Mouse (Mus musculus): ENCODE measurements around the gene Exoc3l2.
"Not testable (repeated sequence)": the region's sequence is repeated elsewhere in the genome, so short reads cannot be mapped to it uniquely, and the experiment has no call there.

The Exoc3l2 gene

DNA sequence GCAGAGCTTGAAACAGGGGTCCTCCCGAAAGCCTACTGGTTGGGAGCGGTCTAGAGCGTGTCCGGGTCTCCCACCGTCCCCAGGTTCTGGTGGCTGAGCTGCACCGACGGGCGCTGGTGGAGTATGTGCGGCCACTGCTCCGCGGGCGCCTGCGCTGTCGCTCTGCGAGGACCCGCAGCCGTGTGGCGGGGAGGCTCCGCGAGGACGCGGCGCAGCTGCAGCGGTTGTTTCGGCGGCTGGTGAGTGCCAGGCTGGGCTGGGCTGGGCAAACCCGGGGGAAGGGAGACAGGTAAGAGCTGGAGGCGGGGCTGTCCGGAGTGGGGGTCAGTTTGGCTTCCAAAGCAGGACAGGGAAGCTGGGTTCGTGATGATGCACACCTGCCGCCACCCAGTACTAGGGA lies 26.4 kb downstream of the Exoc3l2 start:
- DNase-seq (ENCODE audit: low read depth, low spot score): no peak

- no peak for DNase-seq (ENCODE audit: low read depth, low spot score)
Observed at GRCm38 (mm10) chr7:19491731-19492130, 28.6 kb downstream of the Exoc3l2 start.

GRCm38 (mm10) chr7:19494751-19495474 lies 31.8 kb downstream of the Exoc3l2 start:
- DNase-seq (ENCODE audit: low read depth, low spot score): no peak

GRCm38 (mm10) chr7:19495521-19496213 lies 32.5 kb downstream of the Exoc3l2 start:
- no peak for DNase-seq (ENCODE audit: low read depth, low spot score)

DNA sequence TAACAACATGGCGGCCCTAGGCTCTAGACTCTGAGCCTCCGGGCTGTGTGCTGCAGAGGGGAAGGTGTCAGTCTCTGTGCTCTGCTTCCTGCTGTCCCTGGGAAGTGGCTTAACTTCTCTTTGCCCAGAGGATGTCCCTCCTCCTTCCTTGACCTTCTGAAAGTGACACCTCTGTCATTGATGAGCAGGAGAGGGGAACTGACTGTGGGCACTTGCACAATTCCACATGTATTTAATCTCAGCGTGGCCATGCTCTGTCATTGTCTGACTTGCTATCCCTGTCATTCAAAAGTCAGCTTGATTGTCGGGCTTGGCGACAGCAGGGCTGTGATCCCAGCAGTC lies 33.1 kb downstream of the Exoc3l2 start:
- no peak for DNase-seq (ENCODE audit: low read depth, low spot score)

GRCm38 (mm10) chr7:19498326-19498725 lies 35.2 kb downstream of the Exoc3l2 start:
- no peak for DNase-seq (ENCODE audit: low read depth, low spot score)

- no peak for DNase-seq (ENCODE audit: low read depth, low spot score)
Observed at GRCm38 (mm10) chr7:19500420-19501363, 37.6 kb downstream of the Exoc3l2 start.

- peak; percentile 69 for DNase-seq (ENCODE audit: low read depth, low spot score)
Observed at GRCm38 (mm10) chr7:19501658-19502057, 38.5 kb downstream of the Exoc3l2 start.

DNA sequence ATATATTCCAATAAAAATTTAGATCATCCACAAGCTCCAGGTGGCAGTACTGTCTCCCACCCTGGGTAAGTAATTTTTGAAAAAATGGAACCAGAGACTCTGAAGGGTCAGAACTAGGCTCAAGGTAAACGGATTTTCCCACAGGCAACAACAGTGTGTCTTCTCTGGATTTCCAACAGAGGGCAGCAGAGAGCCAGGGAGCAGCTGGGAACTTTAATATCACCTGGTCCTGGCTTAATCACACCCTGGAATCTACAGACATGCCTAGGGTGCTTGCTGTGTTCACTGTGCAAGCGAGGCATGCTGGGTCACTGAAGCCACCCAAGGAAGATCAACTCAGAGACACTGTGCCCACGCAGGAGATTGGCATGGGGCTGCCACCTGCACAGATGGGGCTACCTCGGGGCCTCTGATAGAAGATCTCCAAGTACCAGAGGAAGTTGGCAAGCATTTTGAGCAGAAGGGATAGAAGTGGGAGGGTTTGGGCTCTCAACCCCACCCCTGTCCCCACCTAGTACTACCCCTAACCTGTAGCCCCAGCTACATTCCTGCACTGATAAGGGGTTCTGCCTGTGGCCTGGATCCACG lies 40.4 kb downstream of the Exoc3l2 start:
- DNase-seq (ENCODE audit: low read depth, low spot score): peak; percentile 79

- DNase-seq (ENCODE audit: low read depth, low spot score): peak; percentile 33
Observed at GRCm38 (mm10) chr7:19506326-19506725, 43.2 kb downstream of the Exoc3l2 start.

- no peak for DNase-seq (ENCODE audit: low read depth, low spot score)
Observed at GRCm38 (mm10) chr7:19506969-19507611, 44.0 kb downstream of the Exoc3l2 start.

- DNase-seq (ENCODE audit: low read depth, low spot score): no peak
Observed at GRCm38 (mm10) chr7:19507612-19507981, 44.5 kb downstream of the Exoc3l2 start.

GRCm38 (mm10) chr7:19508150-19508923 lies 45.2 kb downstream of the Exoc3l2 start, which contains the start of the genes Bloc1s3 and Trappc6a:
Bloc1s3 (minus strand) TSS chr7:19508367.
Trappc6a (plus strand) TSS chr7:19508395.
- DNase-seq (ENCODE audit: low read depth, low spot score): peak; percentile 90

- DNase-seq (ENCODE audit: low read depth, low spot score): no peak
Observed at GRCm38 (mm10) chr7:19508924-19509568, 45.9 kb downstream of the Exoc3l2 start.

DNA sequence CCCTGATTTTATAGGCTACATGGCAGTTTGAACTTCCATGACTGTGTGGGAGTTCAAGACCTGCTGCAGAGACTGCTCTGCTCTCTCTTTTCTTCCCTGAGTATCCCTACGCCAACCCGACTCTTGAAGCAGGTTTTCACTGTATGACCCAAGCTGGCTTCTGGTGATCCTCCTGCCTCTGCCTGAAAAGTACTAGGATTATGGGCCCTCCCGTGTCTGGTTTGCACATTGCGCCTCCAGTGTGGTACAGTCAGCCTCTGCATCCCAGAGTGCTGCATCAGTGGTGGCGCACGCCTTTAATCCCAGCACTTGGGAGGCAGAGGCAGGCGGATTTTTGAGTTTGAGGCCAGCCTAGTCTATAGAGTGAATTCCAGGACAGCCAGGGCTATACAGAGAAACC lies 46.7 kb downstream of the Exoc3l2 start:
- no peak for DNase-seq (ENCODE audit: low read depth, low spot score)

- DNase-seq (ENCODE audit: low read depth, low spot score): not testable (repeated sequence)
Observed at GRCm38 (mm10) chr7:19511934-19512333, 48.8 kb downstream of the Exoc3l2 start.

DNA sequence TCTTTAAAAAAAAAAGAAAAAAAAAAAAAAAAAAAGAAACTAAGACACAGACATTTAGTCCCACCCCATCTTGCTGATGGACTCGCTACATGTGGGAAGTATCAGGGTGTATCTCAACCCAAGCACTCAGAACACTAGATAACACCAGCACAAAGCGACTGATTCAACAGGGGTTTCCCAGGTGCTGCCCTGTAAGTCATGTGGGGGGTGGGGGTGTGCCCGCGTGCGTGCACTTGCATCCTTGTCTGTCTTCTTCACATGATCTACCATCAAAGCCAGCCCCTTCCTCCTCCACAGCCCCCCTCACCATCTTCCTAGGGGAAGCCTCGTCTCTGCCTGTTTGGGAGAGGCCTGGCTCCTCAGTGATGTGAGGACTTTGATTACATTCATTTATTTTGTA lies 49.2 kb downstream of the Exoc3l2 start:
- DNase-seq (ENCODE audit: low read depth, low spot score): no peak

DNA sequence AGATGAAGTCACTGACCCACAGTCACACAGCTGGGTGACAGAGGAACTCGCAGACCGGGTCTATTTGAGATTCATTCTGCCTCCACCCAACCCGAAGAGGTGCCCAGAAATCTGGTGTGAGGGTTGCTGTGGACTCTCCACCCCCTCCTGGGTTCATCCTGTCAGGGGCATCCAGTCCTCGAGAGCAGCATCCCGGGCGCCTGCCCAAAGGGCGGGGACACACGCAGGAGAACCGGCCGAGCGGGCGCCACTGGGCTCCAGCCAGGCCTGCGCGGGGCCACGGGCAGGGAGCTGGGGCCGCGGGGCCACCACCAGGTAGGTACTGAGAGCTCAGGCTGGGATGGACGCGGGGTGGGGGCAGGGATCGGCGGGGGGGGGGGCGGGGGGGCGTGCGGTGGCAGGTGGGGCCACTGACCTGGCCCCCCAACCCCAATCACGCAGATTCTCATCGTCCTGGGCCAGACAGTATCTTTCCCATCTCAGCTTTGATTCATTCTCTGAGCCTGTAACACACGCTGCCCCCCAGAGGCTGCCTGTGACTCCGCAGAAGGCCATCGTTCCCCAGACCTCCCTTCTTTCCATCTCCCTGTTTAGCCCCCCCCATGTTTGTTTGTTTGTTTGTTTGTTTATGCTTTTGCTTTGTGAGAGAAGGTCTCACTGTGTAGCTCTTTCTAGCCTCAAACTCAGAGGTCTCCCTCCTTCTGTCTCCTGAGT lies 54.7 kb downstream of the Exoc3l2 start, which contains the start of gene Nkpd1:
Gene Nkpd1 (plus strand): TSS at position 187 of the 714 bp plus-strand sequence.
- no peak for DNase-seq (ENCODE audit: low read depth, low spot score)

GRCm38 (mm10) chr7:19520032-19520431 lies 56.9 kb downstream of the Exoc3l2 start:
- no peak for DNase-seq (ENCODE audit: low read depth, low spot score)
